Mouse (Mus musculus): ENCODE data around the gene Wnt10b. TPM values are rescaled to one million over a fixed set of nuclear protein-coding genes. Genes with fewer than 3 reads are reported as not detected.

The Wnt10b gene
- polyA plus RNA-seq, 2 experiments, result 0.03 TPM; not detected in 1

DNA sequence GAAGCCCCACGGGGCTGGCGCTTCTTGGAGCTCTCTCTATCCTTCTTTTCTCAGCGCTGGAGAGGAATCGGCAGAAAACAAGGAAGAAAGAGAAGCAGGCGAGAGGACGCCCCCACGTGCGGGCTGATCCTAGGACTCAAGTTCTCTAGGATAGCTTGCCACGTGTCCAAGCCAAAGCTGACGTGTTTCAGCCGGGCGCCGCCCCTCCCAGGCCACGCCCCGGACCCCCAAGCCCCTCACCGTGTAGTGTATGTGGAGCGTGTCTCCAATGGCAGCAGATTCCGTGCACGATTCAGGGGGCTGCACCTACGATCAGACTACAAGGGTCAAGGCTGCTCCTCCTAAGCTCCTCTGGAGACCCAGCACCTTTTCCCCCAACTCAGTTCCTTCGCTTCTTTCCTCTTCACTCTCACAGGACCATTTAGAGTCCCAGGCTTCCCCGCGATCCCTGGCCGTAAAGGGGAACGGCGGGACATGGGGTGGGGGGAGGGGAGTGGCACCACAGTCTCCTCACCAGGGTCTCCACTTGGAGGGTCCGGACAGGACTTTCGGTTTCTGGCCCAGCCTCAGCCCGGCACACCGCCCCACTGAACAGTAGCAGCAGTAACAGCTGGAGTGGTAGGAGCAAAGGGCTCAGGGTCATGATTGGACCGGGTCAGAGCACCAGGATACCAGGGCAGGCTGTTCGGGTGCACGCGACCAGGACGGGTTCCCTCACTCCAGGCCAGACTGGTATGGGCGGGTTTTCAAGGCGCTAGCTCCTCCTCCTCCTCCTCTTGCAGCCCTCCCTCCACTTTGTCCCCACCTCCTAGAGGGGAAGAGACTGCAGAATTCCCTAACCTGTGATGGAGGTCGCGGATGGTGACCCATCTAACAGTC is 50.3 kb downstream of the Wnt10b start, which contains the start of gene Fkbp11:
Gene Fkbp11, minus strand, starts transcription at position 756 of the 879 bp plus-strand sequence.
- DNase-seq (ENCODE audit: low read depth in 3 of 3, low spot score in 3 of 3), result peak; percentile 33 to 39 (median 35)
- H3K9ac ChIP-seq (replicated peaks), result peak within 1 kb of the TSS; percentile 60
- TF ChIP-seq CTCF (IDR thresholded peaks at IDR 0.05; ENCODE audit: low read depth) (no peak), EP300 (IDR thresholded peaks at IDR 0.05; ENCODE audit: low read depth) (no peak)
- peaks cover 0 to 13% of the 10 kb centered on the region in 2 experiments; a peak in 2 of 4 replicates for H3K4me1 ChIP-seq (replicated peaks; ENCODE audit: control insufficient read depth in 2 of 2, insufficient read depth in 2 of 2, low read length in 1 of 2)
- peak within 1 kb of the TSS; percentile 61 to 73 for H3K4me3 ChIP-seq (ENCODE audit: insufficient read depth in 1 of 2, low read depth in 2 of 2, low read length in 2 of 2)
- no peaks in the 10 kb centered on the region for H3K36me3 ChIP-seq (replicated peaks; ENCODE audit: control insufficient read depth, insufficient read depth, low read depth)
- H3K9me3 ChIP-seq (ENCODE audit: control insufficient read depth, low read length), result no peaks in the 10 kb centered on the region
- WGBS (ENCODE audit: insufficient replicate concordance), result under 1% methylated on average over 38 of the region's 39 CpGs
- peaks cover 13% of the 10 kb centered on the region for H3K27me3 ChIP-seq (ENCODE audit: control insufficient read depth, insufficient read depth, low read length)
- peak; percentile 67 for ATAC-seq (ENCODE audit: insufficient read depth)
- 0 out of 2 replicates have a peak within 1 kb of the TSS, but pooled peaks have one; percentile 7 for H3K27ac ChIP-seq
- peak within 1 kb of the TSS; percentile 77 for H3K4me2 ChIP-seq (ENCODE audit: low read depth)

DNA sequence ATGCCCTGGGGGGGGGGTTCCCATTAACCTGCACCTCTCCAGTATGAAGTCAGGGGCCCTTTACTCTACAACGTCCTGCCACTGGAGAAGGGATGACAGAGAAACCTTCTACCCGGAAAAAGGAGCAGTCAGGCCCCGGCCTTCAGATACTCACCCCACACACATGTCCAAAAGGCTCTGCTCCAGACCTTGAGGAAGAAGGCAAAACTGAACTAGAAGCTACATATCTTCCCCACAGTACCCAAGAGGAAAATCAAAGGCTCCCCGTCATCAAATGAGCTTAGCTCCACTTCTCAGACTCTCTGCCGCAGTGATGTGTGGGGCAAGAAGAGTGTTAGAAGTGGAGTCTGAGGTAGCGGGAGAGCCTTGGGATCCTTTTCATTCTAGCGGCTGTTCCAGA is 51.2 kb downstream of the Wnt10b start:
- Histone ChIP-seq H3K36me3 (replicated peaks; ENCODE audit: control insufficient read depth, insufficient read depth, low read depth) (no peaks in the 10 kb centered on the region), H3K4me3 (ENCODE audit: insufficient read depth in 1 of 2, low read depth in 2 of 2, low read length in 2 of 2) (peak overlapping the region; percentile 61 to 73), H3K9me3 (ENCODE audit: control insufficient read depth, low read length) (no peaks in the 10 kb centered on the region), H3K4me1 (replicated peaks; ENCODE audit: control insufficient read depth in 2 of 2, insufficient read depth in 2 of 2, low read length in 1 of 2) (peaks cover 0 to 11% of the 10 kb centered on the region in 2 experiments; a peak in 2 of 4 replicates), H3K27me3 (ENCODE audit: control insufficient read depth, insufficient read depth, low read length) (peaks cover 13% of the 10 kb centered on the region), H3K4me2 (ENCODE audit: low read depth) (peak overlapping the region; percentile 77), H3K9ac (replicated peaks) (no peak overlapping the region), H3K27ac (no peak overlapping the region)
- ATAC-seq (ENCODE audit: insufficient read depth) (no peak), DNase-seq (ENCODE audit: low read depth in 3 of 3, low spot score in 3 of 3) (no peak)
- 45% methylated on average over 7 of the region's 7 CpGs for WGBS (ENCODE audit: insufficient replicate concordance)
- no peak for TF ChIP-seq CTCF (IDR thresholded peaks at IDR 0.05; ENCODE audit: low read depth)

DNA sequence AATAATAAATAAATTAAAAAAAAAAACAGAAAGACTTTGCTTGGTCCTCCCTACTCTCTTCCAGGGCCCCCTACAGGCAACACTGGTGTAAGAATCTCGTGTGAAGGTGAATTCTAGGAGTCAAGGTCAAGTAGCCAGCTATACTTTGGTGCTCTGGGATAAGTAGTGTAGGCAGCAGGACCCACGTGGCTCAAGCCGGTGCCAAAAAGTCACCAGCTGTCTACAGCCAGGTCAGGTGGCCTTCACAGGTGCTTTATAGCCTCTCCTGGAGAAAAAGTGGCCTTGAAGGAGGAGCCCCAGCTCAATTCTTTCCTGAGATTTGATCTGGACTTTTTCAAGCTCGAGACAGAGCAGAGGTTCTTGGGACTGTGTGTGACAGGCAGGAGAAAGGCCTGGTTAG is 51.9 kb downstream of the Wnt10b start:
- no peaks in the 10 kb centered on the region for H3K9me3 ChIP-seq (ENCODE audit: control insufficient read depth, low read length)
- H3K27me3 ChIP-seq (ENCODE audit: control insufficient read depth, insufficient read depth, low read length), result peaks cover 13% of the 10 kb centered on the region
- no peak overlapping the region for H3K4me2 ChIP-seq (ENCODE audit: low read depth)
- no peak overlapping the region for H3K9ac ChIP-seq (replicated peaks)
- WGBS (ENCODE audit: insufficient replicate concordance), result 53% methylated on average over 4 of the region's 4 CpGs
- no peaks in the 10 kb centered on the region for H3K36me3 ChIP-seq (replicated peaks; ENCODE audit: control insufficient read depth, insufficient read depth, low read depth)
- H3K4me1 ChIP-seq (replicated peaks; ENCODE audit: control insufficient read depth in 2 of 2, insufficient read depth in 2 of 2, low read length in 1 of 2), result peaks cover 0 to 11% of the 10 kb centered on the region in 2 experiments; a peak in 2 of 4 replicates
- ATAC-seq (ENCODE audit: insufficient read depth) (no peak), DNase-seq (ENCODE audit: low read depth in 3 of 3, low spot score in 3 of 3) (no peak)
- no peak overlapping the region for H3K4me3 ChIP-seq (ENCODE audit: insufficient read depth in 1 of 2, low read depth in 2 of 2, low read length in 2 of 2)
- no peak for TF ChIP-seq EP300 (IDR thresholded peaks at IDR 0.05; ENCODE audit: low read depth)
- no peak; the same call in 1 of the 2 replicates for TF ChIP-seq CTCF (IDR thresholded peaks at IDR 0.05; ENCODE audit: low read depth)
- no peak overlapping the region for H3K27ac ChIP-seq

DNA sequence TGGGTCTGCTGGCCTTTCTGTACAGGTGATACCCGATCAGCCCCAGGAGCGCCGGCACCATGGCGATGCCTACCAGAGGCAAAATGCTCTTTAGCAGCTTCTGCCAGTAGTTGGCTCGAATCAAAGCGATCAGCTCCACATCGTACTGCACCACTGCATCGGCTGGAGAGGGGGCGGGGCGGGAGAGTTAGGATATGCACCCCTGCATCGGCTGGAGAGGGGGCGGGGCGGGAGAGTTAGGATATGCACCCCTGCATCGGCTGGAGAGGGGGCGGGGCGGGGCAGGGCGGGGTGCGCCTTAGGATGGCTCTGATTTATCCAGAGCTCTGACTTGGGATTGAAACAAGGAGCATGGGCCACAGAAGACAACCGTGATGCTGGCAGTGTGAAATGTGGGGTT is 53.5 kb downstream of the Wnt10b start:
- H3K4me1 ChIP-seq (replicated peaks; ENCODE audit: control insufficient read depth in 2 of 2, insufficient read depth in 2 of 2, low read length in 1 of 2), result peaks cover 0 to 9% of the 10 kb centered on the region in 2 experiments; a peak in 2 of 4 replicates
- H3K27ac ChIP-seq, result no peak overlapping the region
- no peak for DNase-seq (ENCODE audit: low read depth in 3 of 3, low spot score in 3 of 3)
- peaks cover 13% of the 10 kb centered on the region for H3K27me3 ChIP-seq (ENCODE audit: control insufficient read depth, insufficient read depth, low read length)
- ATAC-seq (ENCODE audit: insufficient read depth), result no peak
- H3K9ac ChIP-seq (replicated peaks), result no peak overlapping the region
- H3K4me2 ChIP-seq (ENCODE audit: low read depth), result no peak overlapping the region
- no peak overlapping the region for H3K4me3 ChIP-seq (ENCODE audit: insufficient read depth in 1 of 2, low read depth in 2 of 2, low read length in 2 of 2)
- 46% methylated on average over 19 of the region's 19 CpGs for WGBS (ENCODE audit: insufficient replicate concordance)
- TF ChIP-seq CTCF (IDR thresholded peaks at IDR 0.05; ENCODE audit: low read depth) (no peak), EP300 (IDR thresholded peaks at IDR 0.05; ENCODE audit: low read depth) (no peak)
- H3K9me3 ChIP-seq (ENCODE audit: control insufficient read depth, low read length), result no peaks in the 10 kb centered on the region
- H3K36me3 ChIP-seq (replicated peaks; ENCODE audit: control insufficient read depth, insufficient read depth, low read depth), result no peaks in the 10 kb centered on the region

DNA sequence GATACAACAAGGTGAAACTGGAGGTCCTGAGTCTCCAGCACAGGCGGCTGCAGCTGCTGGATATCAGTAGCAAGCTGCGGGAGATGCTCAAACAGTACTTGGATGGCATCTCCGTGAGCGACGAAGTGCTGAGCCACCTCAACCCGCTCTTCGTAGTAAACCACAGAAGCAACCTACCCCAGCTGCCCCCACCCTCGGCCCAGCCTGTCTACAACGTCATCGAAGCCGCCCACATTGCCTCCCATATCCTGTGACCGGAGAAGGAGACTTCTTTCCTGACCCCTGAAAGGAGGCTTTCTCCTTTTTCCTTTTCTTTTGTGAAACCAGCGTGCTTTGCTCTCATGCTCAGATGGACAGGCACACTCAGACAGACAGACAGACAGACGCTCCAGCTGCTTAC is 55.1 kb downstream of the Wnt10b start:
- no peaks in the 10 kb centered on the region for H3K36me3 ChIP-seq (replicated peaks; ENCODE audit: control insufficient read depth, insufficient read depth, low read depth)
- no peak overlapping the region for H3K9ac ChIP-seq (replicated peaks)
- DNase-seq (ENCODE audit: low read depth in 3 of 3, low spot score in 3 of 3) (no peak), ATAC-seq (ENCODE audit: insufficient read depth) (no peak)
- no peak overlapping the region; the same call in 1 of the 2 replicates for H3K4me2 ChIP-seq (ENCODE audit: low read depth)
- H3K4me1 ChIP-seq (replicated peaks; ENCODE audit: control insufficient read depth in 2 of 2, insufficient read depth in 2 of 2, low read length in 1 of 2), result 0 out of 4 replicates have a peak, but pooled peaks cover 0 to 3% of the 10 kb centered on the region in 2 experiments
- H3K27me3 ChIP-seq (ENCODE audit: control insufficient read depth, insufficient read depth, low read length), result no peaks in the 10 kb centered on the region; the same call in 1 of the 2 replicates
- H3K4me3 ChIP-seq (ENCODE audit: insufficient read depth in 1 of 2, low read depth in 2 of 2, low read length in 2 of 2), result no peak overlapping the region
- no peaks in the 10 kb centered on the region for H3K9me3 ChIP-seq (ENCODE audit: control insufficient read depth, low read length)
- no peak overlapping the region for H3K27ac ChIP-seq
- WGBS (ENCODE audit: insufficient replicate concordance), result 22% methylated on average over 14 of the region's 14 CpGs
- TF ChIP-seq EP300 (IDR thresholded peaks at IDR 0.05; ENCODE audit: low read depth), result no peak
- TF ChIP-seq CTCF (IDR thresholded peaks at IDR 0.05; ENCODE audit: low read depth), result no peak
